Mouse (Mus musculus): Measurements from ENCODE around the gene Zfp839.

The Zfp839 gene

GRCm38 (mm10) chr12:110850010-110850928, at the start of gene Zfp839:
TSS of gene Zfp839 (plus strand) at chr12:110850253.
- in situ Hi-C loops (cut with MboI; ENCODE audit: low pct_unique_long_range_greater_than_20kb in 1 of 2, low sequenced_read_pairs in 2 of 2, unreplicated experiment in 1 of 2), result no loop called here

- in situ Hi-C loops (cut with MboI; ENCODE audit: low pct_unique_long_range_greater_than_20kb in 1 of 2, low sequenced_read_pairs in 2 of 2, unreplicated experiment in 1 of 2), result no loop called here
Observed at GRCm38 (mm10) chr12:110801876-110802464, 48.1 kb upstream of the Zfp839 start.

GRCm38 (mm10) chr12:110802674-110803297, 47.3 kb upstream of the Zfp839 start:
- in situ Hi-C loops (cut with MboI; ENCODE audit: low pct_unique_long_range_greater_than_20kb in 1 of 2, low sequenced_read_pairs in 2 of 2, unreplicated experiment in 1 of 2), result no loop called here

GRCm38 (mm10) chr12:110804261-110804660, 45.8 kb upstream of the Zfp839 start:
- in situ Hi-C loops (cut with MboI; ENCODE audit: low pct_unique_long_range_greater_than_20kb in 1 of 2, low sequenced_read_pairs in 2 of 2, unreplicated experiment in 1 of 2), result no loop called here

GRCm38 (mm10) chr12:110806301-110806970, 43.6 kb upstream of the Zfp839 start:
- in situ Hi-C loops (cut with MboI; ENCODE audit: low pct_unique_long_range_greater_than_20kb in 1 of 2, low sequenced_read_pairs in 2 of 2, unreplicated experiment in 1 of 2), result no loop called here

- in situ Hi-C loops (cut with MboI; ENCODE audit: low pct_unique_long_range_greater_than_20kb in 1 of 2, low sequenced_read_pairs in 2 of 2, unreplicated experiment in 1 of 2), result no loop called here
Observed at GRCm38 (mm10) chr12:110808430-110808829, 41.6 kb upstream of the Zfp839 start.

- in situ Hi-C loops (cut with MboI; ENCODE audit: low pct_unique_long_range_greater_than_20kb in 1 of 2, low sequenced_read_pairs in 2 of 2, unreplicated experiment in 1 of 2), result no loop called here
Observed at GRCm38 (mm10) chr12:110808848-110809247, 41.2 kb upstream of the Zfp839 start.

GRCm38 (mm10) chr12:110813132-110813531, 36.9 kb upstream of the Zfp839 start:
- in situ Hi-C loops (cut with MboI; ENCODE audit: low pct_unique_long_range_greater_than_20kb in 1 of 2, low sequenced_read_pairs in 2 of 2, unreplicated experiment in 1 of 2), result no loop called here

- in situ Hi-C loops (cut with MboI; ENCODE audit: low pct_unique_long_range_greater_than_20kb in 1 of 2, low sequenced_read_pairs in 2 of 2, unreplicated experiment in 1 of 2), result no loop called here
Observed at GRCm38 (mm10) chr12:110813624-110814023, 36.4 kb upstream of the Zfp839 start.

- in situ Hi-C loops (cut with MboI; ENCODE audit: low pct_unique_long_range_greater_than_20kb in 1 of 2, low sequenced_read_pairs in 2 of 2, unreplicated experiment in 1 of 2), result no loop called here
Observed at GRCm38 (mm10) chr12:110814924-110815323, 35.1 kb upstream of the Zfp839 start.

- in situ Hi-C loops (cut with MboI; ENCODE audit: low pct_unique_long_range_greater_than_20kb in 1 of 2, low sequenced_read_pairs in 2 of 2, unreplicated experiment in 1 of 2), result no loop called here
Observed at GRCm38 (mm10) chr12:110816833-110817232, 33.2 kb upstream of the Zfp839 start.

- in situ Hi-C loops (cut with MboI; ENCODE audit: low pct_unique_long_range_greater_than_20kb in 1 of 2, low sequenced_read_pairs in 2 of 2, unreplicated experiment in 1 of 2), result no loop called here
Observed at GRCm38 (mm10) chr12:110819367-110819766, 30.7 kb upstream of the Zfp839 start.

- in situ Hi-C loops (cut with MboI; ENCODE audit: low pct_unique_long_range_greater_than_20kb in 1 of 2, low sequenced_read_pairs in 2 of 2, unreplicated experiment in 1 of 2), result no loop called here
Observed at GRCm38 (mm10) chr12:110821787-110822186, 28.3 kb upstream of the Zfp839 start.

- in situ Hi-C loops (cut with MboI; ENCODE audit: low pct_unique_long_range_greater_than_20kb in 1 of 2, low sequenced_read_pairs in 2 of 2, unreplicated experiment in 1 of 2), result no loop called here
Observed at GRCm38 (mm10) chr12:110822366-110822765, 27.7 kb upstream of the Zfp839 start.

- in situ Hi-C loops (cut with MboI; ENCODE audit: low pct_unique_long_range_greater_than_20kb in 1 of 2, low sequenced_read_pairs in 2 of 2, unreplicated experiment in 1 of 2), result no loop called here
Observed at GRCm38 (mm10) chr12:110828908-110829307, 21.1 kb upstream of the Zfp839 start.

GRCm38 (mm10) chr12:110830293-110831024, 19.6 kb upstream of the Zfp839 start:
- in situ Hi-C loops (cut with MboI; ENCODE audit: low pct_unique_long_range_greater_than_20kb in 1 of 2, low sequenced_read_pairs in 2 of 2, unreplicated experiment in 1 of 2), result loop anchor here in 1 of 2 experiments (10.0 kb wide), 1 partner anchor 116 kb away; no protein-coding TSS in a partner anchor

GRCm38 (mm10) chr12:110835182-110835581, 14.9 kb upstream of the Zfp839 start:
- in situ Hi-C loops (cut with MboI; ENCODE audit: low pct_unique_long_range_greater_than_20kb in 1 of 2, low sequenced_read_pairs in 2 of 2, unreplicated experiment in 1 of 2), result loop anchor here (5.0 to 10.0 kb wide), 2 partner anchors 120 to 233 kb away; partner anchors contain the start of gene Dync1h1 (in 1 of the 2)

- in situ Hi-C loops (cut with MboI; ENCODE audit: low pct_unique_long_range_greater_than_20kb in 1 of 2, low sequenced_read_pairs in 2 of 2, unreplicated experiment in 1 of 2), result loop anchor here (5.0 to 10.0 kb wide), 2 partner anchors 122 to 234 kb away; partner anchors contain the start of gene Dync1h1 (in 1 of the 2)
Observed at GRCm38 (mm10) chr12:110836729-110837128, 13.3 kb upstream of the Zfp839 start.

Measured in mouse embryonic stem cell (cell line).